Mouse (Mus musculus): ENCODE measurements around the gene Rtn3.

- TF ChIP-seq CTCF (IDR thresholded peaks at IDR 0.05; ENCODE audit: control insufficient read depth, insufficient read depth, insufficient read length) (no peak), MYOG (IDR thresholded peaks at IDR 0.05; ENCODE audit: control insufficient read depth, extremely low read depth, insufficient read length) (no peak), MAX (IDR thresholded peaks at IDR 0.05) (no peak)
Observed at GRCm38 (mm10) chr19:7521619-7522018, 38.5 kb upstream of the Rtn3 start.

All from C2C12 (cell line).